Mouse (Mus musculus): Measurements from ENCODE around the gene Bcr.
"Not testable (repeated sequence)": the region's sequence is repeated elsewhere in the genome, so short reads cannot be mapped to it uniquely, and the experiment has no call there.

Bcr gene

DNA sequence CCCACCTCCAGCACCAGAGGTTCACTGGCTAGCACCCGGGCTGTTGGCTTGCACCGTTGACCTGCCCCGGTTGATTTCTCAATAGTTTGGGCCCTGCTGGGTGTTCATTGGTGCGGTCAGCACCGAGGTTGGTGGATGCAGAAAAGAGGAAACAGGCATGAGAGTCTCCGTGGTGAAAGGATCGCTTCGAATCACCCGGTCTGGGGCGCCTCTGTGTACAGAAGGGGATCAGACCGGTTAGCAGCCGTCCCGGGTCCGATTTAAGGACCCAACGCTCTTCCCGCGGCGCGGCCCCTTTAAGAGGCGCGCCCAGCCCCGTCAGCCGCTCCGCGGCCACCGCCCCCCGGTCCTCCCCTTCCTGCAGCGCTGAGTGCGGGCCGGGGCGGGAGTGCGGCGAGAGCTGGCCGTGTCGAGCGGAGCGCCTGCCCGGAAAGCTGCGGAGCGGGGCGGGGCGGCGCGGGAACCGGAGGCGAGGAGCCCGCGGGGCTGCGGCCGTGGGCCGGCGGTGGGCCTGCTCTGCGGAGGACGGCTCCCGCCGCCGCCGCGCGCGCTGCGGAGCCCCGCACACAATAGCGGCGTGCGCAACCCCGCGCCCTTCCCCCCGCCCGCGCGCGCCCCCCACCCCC, at the start of gene Bcr:
Gene Bcr, plus strand, starts transcription at position 376 of the 626 bp plus-strand sequence.
- in situ Hi-C loops (cut with MboI) = loop anchor here (5.0 kb wide), 1 partner anchor 92 kb away; no protein-coding TSS in a partner anchor

DNA sequence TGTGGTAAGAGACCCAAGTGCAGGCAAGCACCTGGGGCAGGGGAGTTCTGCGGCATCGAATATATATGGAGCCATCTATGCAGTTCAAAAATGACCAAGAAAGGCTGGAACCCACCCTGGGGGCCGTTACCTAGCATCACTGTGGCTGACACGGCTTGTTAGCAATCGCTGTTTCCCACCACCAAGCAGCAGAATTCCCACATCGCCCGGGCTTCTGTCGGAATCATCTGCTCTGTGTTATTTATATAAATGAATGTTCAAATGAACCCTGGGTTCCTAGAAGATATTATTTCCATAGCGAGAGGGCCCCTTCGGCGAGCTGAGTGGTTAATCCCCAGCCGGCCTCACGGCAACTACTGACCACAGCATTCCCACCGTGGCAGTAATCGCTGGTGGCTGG, 49.7 kb upstream of the Bcr start:
- in situ Hi-C loops (cut with MboI) = no loop called here

DNA sequence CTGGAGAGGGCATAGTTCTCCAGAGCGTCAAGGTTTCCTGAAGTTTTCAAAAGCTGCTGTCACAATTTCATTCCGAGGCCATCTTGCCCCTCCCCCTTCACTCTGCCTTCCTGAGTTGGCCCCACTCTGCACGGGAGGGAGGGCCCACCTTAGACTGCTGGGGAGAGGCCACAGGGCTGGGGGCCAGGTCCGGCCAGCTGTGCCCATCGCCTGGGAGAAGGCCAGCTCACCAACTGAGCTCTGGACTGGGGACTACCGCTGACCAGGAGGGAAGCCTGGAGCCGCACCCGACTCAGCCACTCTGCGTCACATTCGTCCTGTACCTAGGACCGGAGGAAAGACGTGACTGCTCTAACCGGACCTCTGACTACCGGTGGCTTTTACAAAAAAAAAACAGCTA, 44.9 kb upstream of the Bcr start:
- in situ Hi-C loops (cut with MboI) = no loop called here

DNA sequence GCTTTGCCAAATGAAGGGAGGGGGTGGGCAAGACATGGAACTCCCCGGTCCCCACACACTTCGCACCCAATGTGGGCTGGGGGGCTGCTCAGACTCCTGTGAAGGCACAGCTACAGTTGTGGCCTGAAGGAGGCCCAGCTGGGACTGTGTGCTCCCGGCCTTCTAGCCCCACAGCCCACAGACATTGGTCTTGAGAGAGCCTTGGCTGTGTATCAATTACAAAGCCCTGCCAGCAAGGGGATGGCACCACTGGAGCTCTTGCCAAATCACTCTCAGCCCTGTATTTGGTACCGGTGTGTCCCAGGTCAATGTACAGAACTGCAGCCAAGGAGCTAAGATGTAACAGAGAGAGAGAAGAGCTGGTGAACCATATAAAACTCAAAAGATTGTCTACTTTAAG, 43.9 kb upstream of the Bcr start:
- in situ Hi-C loops (cut with MboI) = no loop called here

DNA sequence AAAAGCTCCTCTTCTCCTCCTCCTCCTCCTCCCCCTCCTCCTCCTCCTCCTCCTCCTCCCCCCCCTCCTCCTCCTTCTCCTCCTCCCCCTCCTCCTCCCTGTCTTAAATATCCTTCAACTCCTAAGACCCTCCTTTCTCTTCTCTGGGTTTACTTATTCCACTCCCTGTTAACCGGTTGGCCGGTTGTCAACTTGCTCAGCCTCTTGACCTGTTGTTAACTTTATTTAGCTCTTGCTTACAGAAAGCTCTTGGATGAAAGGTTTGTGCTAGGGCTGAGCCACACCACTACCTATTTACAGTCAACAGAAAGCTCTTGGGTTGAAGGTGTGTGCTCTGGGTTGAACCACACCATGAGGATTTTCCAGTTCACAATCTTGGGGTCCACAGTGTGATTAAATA, 40.1 kb upstream of the Bcr start:
- in situ Hi-C loops (cut with MboI) = no loop called here

DNA sequence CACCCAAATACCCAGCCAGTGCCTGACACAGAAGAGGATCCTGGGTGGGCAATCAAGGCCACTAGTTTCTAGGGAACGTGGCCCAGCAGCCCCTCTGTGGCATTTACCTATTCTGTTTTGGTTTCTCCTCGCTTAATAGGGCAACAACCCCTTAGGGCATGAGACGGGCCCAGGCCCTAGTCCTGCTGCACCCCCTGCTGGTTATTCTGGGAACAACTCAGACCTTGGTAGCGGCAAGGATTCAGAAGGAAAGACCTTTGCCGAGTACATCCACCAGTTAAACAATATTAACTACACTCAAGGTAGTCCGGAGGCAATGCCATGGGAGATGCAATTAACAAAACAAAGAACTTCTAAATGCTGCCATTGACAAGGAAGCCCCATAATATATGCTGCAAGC, 39.3 kb upstream of the Bcr start:
- in situ Hi-C loops (cut with MboI) = no loop called here

DNA sequence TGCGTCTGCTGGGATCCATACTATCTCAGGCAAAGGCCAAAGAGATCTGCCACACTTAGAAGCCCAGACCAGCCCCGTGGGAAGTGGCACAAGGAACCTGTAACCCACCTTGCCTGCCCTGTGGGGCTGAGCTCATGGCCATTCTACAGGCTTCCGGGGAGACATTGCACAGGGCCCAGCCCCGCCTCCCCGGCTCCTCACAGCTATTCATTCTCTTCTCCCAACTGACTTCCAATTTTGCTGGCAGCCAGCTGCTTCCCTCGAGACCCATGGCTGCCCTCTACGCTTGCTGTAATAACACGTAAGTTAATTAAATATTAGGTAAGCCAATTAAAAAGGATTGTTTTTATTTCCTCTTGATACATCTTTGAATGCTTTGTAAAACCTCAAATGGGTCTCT, 33.9 kb upstream of the Bcr start:
- in situ Hi-C loops (cut with MboI) = no loop called here

DNA sequence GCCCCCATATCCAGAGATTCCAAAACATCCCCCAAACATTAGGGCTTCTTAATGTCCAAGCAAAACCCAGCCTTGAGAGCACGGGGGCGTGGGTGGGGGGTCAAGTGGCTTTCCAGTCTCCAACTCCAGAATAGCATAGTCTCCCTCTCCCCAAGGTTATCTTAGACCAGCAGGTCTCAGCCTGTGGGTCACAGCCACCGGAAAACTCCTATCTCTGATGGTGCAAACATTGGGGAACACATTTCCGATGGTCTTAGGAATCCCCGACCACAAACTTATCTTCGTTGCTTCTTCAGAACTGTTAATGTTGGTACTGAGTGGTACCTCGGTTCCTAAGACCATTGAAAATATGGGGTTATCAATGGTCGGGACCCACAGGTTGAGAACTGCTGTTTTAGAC, 31.6 kb upstream of the Bcr start:
- in situ Hi-C loops (cut with MboI) = no loop called here

DNA sequence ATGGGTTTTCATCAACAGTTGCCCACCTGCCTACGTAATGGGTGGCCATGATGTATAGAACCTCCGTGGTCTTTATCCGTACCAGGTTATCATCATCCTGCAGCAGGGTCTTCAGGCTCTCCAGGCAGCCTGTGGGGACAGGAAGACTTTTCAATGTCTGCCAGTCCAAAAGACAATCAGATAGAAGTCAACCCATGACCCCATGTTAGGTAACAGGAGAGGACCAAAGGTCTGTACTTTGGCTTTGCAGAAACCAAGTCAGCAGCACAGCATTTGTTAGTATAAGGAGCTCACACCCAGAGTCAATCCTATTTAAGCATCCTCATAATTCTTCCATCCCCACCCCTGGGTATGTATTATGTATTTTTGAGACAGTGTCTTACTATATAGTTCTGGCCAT, 30.7 kb upstream of the Bcr start:
- in situ Hi-C loops (cut with MboI) = no loop called here

DNA sequence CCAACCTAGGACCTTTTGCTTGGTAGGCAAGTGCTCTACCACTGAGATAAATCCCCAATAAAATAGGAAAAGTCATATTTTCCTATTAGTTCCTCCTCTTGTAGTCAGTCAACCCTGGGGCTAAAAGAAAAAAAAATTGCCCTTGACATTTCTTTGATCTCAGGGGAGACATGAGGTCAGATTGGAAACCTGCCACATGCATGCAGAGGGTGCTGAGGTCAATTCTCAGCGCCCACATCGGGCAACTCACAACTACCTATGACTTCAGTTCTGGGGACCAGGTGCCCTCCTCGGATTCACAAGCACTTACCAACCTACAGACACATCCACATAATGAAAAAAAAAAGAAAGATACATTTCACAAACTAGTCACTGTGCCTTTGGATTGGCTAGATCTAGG, 30.2 kb upstream of the Bcr start:
- in situ Hi-C loops (cut with MboI) = no loop called here

DNA sequence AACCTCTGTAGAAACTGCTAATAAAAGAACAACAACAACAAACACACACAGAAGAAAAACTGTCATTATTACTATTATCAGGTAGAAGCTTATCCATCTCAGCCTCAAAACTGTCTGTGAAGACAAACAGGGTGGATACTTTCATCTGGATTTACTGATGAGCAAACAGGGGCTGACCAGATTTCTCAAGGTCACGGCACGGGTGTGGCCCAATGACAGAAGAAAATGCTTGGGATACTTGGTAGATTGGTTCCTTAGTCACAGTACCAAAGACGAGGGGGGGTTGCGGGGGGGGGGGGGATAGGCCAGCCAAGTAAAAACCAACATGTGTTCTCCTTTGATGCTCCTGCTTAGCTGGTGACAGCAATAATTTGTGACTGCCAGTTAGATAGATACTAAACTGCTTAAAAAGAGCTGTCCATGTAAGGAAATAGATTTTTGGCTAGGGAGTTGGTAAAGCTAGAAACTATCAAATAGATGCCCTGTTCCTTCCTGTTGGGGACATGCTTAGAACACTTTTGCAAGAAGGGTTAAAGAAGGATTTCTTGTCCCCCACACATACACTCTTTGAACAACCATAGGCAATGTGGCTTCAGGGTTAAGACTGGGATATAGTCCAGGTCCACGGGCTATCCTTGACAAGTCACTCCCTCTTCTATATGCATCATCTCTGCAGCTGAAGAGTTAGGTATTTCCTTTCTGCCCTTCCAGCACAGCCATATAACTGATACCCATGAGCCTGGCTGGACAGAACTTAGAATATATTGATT, 28.9 kb upstream of the Bcr start:
- in situ Hi-C loops (cut with MboI) = no loop called here

DNA sequence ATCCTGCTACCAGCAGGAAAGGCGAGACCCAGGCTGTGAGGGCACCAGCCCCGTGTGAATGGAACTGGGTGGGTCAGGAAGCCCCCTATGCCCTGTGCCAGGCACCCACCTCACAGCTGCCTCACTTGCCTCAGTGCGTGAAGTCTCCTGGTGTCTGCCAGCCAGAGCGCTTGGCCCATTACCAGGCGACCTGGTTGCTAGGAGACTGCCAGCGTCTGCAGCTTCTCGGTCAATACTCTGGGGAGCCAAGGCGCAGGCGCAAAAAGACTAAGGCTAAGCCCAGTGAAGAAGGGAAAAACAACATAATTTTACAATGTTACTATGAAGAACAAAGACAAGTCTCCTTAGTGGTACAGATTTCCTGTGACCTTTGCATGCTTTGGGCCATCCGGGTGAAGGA, 28.0 kb upstream of the Bcr start, which contains the start of gene Rsph14:
Gene Rsph14, minus strand, starts transcription at position 192 of the 400 bp plus-strand sequence.
- in situ Hi-C loops (cut with MboI) = no loop called here

DNA sequence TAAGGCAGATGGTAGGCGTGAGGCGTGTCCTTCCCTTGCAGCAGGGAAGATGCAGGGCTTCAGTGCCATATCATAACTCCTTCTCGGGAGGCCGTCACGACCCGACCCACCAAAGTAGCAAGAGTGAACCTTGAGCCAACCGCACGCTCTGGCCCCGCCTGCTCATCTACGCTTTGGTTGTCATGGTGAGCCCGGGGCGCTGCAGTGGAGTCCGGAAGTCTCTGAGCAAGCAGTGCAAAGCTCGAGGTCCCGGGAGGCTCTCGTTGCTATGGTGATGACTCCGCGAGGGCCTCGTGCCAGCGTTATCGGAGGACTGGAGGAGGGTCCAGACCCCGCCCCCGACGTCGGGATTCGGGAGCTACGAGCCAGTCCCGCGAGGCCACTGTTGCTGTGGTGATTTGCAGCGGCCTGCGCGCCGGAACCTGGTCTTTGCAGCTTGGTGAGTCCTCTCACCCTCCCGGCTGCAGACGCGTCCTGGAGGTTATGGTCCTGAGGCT, 23.5 kb upstream of the Bcr start, which contains the start of gene Rab36:
Gene Rab36, plus strand, starts transcription at position 176 of the 497 bp plus-strand sequence.
- in situ Hi-C loops (cut with MboI) = no loop called here

DNA sequence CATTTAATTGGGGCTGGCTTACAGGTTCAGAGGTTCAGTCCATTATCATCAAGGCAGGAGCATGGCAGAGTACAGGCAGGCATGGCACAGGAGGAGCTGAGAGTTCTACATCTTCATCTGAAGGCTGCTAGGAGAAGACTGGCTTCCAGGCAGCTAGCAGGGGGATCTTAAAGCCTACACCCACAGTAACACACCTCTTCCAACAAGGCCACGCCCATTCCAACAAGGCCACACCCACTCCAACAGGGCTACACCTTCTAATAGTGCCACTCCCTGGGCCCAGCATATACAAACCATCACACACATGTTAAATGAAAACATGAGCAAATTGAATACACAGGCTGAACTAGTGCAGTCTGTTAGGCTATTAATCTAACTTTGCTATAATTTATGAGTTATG, 18.3 kb upstream of the Bcr start:
- in situ Hi-C loops (cut with MboI) = not testable (repeated sequence)

DNA sequence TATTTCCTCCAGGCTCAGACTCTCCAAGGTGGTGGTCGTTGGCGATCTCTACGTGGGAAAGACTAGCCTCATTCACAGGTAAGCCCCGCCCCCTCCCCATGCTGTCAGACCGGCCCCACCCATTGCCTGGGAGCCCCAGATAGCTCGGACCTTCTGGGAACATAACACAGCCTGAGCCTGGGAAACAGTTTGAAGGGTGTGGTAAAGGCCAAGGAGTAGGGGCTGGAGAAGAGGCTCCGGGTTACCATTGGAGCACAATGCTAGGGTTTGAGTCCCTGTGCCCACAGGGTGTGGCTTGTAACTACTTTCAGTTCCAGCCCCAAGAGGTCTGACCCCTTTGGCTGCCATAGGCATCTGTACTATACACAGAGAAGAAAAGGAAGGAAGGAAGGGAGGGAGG, 15.9 kb upstream of the Bcr start:
- in situ Hi-C loops (cut with MboI) = no loop called here

DNA sequence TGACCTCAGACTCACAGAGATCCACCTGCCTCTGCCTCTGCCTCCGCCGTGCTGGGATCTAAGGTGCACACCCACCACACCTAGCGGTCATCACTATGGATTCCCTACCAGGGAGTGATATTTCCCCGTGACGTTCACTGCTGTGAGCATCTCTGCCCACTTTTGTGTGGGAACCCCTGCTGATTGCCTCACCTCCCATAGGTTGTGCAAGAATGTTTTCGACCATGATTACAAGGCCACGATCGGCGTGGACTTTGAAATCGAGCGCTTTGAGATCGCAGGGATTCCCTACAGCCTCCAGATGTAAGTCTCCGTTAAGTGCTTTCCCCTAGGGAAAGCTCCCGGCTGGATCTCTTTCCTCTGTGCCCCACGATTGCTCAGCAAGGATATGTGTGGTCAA, 14.6 kb upstream of the Bcr start:
- in situ Hi-C loops (cut with MboI) = no loop called here

DNA sequence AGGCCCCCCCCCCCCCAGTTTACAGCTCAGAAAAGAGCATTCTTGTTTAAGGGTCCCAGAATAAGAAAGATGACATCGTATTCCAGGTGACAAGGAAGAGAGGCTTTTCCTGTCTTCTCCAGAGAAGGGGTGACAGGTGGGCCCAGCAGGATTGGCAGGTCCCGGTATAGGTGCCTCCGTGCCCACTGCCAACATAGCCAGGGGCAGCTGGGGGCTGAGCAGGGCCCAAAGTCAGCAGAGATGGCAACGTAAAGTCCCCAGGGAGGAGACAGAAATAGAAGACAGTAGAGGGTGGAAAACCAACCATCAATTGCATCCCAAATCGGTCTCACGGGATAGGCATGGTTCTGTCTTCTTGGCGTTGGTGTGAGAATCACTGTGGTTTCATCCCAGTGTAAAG, 11.7 kb upstream of the Bcr start:
- in situ Hi-C loops (cut with MboI) = no loop called here

DNA sequence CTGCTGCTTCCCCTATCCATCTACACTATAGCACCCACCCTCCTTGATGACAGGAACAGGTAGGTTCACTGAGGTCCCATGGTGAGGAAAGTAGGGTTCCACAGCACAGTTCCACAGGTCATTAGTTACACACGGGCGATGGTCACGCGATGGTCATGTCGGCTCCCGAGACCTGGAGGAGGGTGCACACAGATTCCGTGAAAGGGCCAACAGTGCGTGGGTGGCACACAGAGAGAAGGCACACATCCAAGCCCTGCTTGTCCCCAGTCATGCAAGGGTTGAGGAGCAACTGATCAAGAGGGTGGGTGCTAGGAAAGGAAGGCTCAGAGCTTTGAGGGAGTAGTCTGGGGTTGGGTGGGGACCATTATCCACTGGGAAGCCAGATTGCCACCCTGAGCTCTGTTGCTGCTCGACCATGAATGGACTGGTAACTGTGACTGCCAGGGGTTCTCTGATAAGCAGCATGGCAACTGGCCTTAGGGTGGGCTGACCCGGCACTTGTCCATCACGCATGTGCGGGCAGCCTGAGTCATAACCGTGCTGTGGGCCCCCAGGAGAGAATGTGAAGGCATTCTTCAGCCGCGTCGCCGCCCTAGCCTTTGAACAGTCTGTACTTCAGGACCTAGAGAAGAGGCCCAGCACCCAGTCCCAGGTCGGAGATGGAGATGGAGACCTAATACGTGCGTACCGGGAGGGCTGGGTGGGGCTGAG, 8.9 kb upstream of the Bcr start:
- in situ Hi-C loops (cut with MboI) = no loop called here

DNA sequence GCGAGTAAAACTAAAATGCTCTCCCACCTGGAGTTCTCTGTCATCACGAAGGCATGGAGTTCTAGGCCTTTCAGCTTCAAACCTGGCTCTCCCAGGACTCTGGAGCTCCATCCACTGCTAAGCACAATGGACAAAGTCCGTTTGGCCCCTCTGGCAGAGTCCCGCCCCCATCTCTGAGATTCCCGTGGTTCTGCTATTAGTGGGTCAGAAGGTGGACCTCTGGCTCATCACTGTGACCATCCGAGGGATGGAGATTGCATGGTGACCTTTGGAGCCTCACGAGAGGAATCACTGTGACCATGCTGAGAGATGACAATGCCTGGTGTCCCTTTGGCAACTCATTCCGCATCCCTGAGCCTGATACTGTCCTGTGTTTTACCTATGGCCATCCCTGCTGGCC, 7.5 kb upstream of the Bcr start:
- in situ Hi-C loops (cut with MboI) = no loop called here

DNA sequence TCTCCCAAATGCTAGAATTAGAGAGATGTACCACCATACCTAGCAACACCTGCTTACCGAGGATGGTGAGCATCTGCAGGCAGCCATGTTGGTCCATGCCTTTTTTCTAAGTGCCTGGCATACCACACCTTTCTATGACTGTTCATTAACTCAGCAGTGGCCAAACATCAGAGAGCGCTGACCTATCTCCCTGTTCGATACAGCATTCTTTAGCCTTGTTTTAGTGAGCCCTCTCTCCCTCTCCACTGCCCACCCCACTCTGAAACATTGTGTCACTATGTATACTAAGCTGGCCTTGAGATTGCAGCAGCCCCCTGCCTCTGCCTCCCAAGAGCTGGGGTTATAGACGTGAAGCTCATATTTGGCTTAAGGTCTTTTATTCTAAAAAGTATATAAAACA, 6.7 kb upstream of the Bcr start:
- in situ Hi-C loops (cut with MboI) = no loop called here

DNA sequence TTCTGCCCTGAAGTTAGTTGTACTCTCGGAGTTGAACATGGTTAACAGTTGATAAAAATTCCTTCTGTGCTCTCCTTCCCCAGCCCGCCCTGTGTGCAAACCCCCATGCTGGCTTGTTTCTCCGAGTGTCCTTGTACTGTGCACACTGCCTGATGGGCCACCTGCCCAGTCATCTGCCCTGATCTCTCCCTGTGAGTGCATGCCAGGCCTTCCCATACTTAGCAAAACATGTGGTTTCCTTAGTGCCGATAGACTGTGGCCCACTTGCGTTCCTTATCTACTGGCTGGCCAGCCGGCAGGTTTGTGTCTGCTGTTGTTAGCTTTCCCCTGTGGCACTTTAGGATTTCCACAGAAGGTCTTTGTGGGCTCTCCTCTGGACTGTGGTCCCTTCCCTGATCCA, 6.3 kb upstream of the Bcr start:
- in situ Hi-C loops (cut with MboI) = no loop called here

DNA sequence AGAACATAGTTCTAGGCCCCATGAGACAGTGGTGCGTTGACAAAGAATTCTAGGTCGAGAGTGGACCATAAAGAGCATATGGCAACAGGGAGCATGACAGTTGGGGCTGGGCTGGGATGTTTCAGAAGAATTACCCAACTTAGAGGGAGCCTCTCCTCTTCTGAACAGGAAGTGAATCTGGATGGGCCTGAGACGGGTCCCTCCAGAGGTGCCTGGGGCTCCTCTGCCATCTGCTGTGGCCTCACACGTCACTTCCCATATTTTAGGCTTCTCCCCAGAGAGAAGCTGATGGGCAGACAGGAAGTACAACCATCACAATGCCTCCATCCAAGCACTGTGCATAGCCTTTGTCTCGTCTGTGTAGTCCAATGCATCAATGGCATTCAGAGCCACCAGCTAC, 4.7 kb upstream of the Bcr start:
- in situ Hi-C loops (cut with MboI) = no loop called here

DNA sequence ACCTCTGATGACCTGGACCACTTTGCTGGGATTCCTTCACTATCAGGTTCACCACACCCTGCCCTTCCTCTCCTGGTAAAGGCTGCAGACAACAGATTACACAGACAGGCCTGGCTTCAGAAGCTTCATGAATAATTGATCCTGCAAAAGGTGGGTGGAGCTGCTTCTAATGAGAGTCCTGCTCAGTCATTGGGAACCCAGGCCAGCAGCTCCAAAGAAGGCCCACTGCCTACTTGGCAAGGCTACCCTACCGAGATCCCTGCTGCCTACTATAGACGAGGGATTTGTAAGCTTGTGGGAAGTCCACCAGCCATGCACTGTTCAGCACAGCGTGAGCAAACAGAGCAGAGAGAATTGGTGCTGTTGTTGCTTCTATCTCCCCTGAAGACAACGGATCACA, 4.1 kb upstream of the Bcr start:
- in situ Hi-C loops (cut with MboI) = no loop called here
